Mouse (Mus musculus) gastrocnemius, postnatal 36 days (tissue): ENCODE data around the gene Neto2. TPM values are rescaled to one million over a fixed set of nuclear protein-coding genes. Genes with fewer than 3 reads are reported as not detected.

Experiments used
- DNase-seq, 2 experiments: peaks; one replicate each; pipeline ENCODE4 v3.0.0; 2022
- intact Hi-C: fragments of 180-260 bp; cut with DNase I; formaldehyde crosslinking; loops from one replicate; pipeline ENCODE4 v1.15.1; 2025
- microRNA-seq, 2 experiments: library from miRNA; unstranded; fragments of <30 nt; microRNA quantifications; one replicate each; pipeline ENCODE4 v1.2.0; 2021
- total RNA-seq, 2 experiments: library from RNA; stranded (reverse); gene quantifications; 2 replicates each; pipeline ENCODE4 v1.2.3; 2021

Gene Neto2
- total RNA-seq, 2 experiments from 2014 or later = 1.5 to 2.0 TPM

GRCm38 (mm10) chr8:85604201-85604600, 96.5 kb downstream of the Neto2 start:
- intact Hi-C loops = no loop called here
- no peak for DNase-seq

- intact Hi-C loops = loop anchor here (1.0 kb wide), 1 partner anchor 62 kb away; no protein-coding TSS in a partner anchor
- peak; percentile 10 to 36 for DNase-seq
Observed at GRCm38 (mm10) chr8:85603203-85603895, 97.4 kb downstream of the Neto2 start.

- no peak for DNase-seq
- intact Hi-C loops = loop anchor here (1.0 kb wide), 1 partner anchor 63 kb away; no protein-coding TSS in a partner anchor
Observed at GRCm38 (mm10) chr8:85602737-85603136, 98.0 kb downstream of the Neto2 start.

- intact Hi-C loops = no loop called here
- no peak for DNase-seq
Observed at GRCm38 (mm10) chr8:85601741-85602140, 99.0 kb downstream of the Neto2 start.

- intact Hi-C loops = loop anchor here (5.0 kb wide), 1 partner anchor 140 kb away; no protein-coding TSS in a partner anchor
- DNase-seq = no peak
Observed at GRCm38 (mm10) chr8:85597413-85598191, 103.1 kb downstream of the Neto2 start.

- no peak for DNase-seq
- intact Hi-C loops = loop anchor here (5.0 kb wide), 1 partner anchor 138 kb away; no protein-coding TSS in a partner anchor
Observed at GRCm38 (mm10) chr8:85595391-85595790, 105.3 kb downstream of the Neto2 start.

GRCm38 (mm10) chr8:85594983-85595382, 105.7 kb downstream of the Neto2 start:
- DNase-seq = no peak
- intact Hi-C loops = loop anchor here (5.0 kb wide), 1 partner anchor 138 kb away; no protein-coding TSS in a partner anchor

GRCm38 (mm10) chr8:85593324-85593723, 107.4 kb downstream of the Neto2 start:
- intact Hi-C loops = no loop called here
- no peak for DNase-seq

GRCm38 (mm10) chr8:85591532-85591931, 109.2 kb downstream of the Neto2 start:
- intact Hi-C loops = no loop called here
- no peak for DNase-seq

GRCm38 (mm10) chr8:85590258-85590657, 110.5 kb downstream of the Neto2 start:
- intact Hi-C loops = no loop called here
- DNase-seq = no peak

- no peak for DNase-seq
- intact Hi-C loops = no loop called here
Observed at GRCm38 (mm10) chr8:85588596-85588995, 112.1 kb downstream of the Neto2 start.

Small RNA genes lying within 50 kb of the gene (microRNA-seq; reads per million reads assigned to microRNA genes)
- 0 reads per million in 2 experiments for gene Mir8109

Other genes starting within 250 kb of the Neto2 start
- gene Gpt2, start 208.3 kb downstream of the Neto2 start, total RNA-seq = 100 to 1,000 TPM; 303 to 317 TPM
- 100 to 1,000 TPM; 190 to 194 TPM for gene Dnaja2, start 145.6 kb downstream of the Neto2 start, total RNA-seq
- gene Itfg1, start 140.0 kb upstream of the Neto2 start, total RNA-seq = 10 to 100 TPM; 38.8 to 39.5 TPM
- 100 to 1,000 TPM; 342 to 346 TPM for gene Phkb, start 140.0 kb upstream of the Neto2 start, total RNA-seq